Mouse (Mus musculus) spleen, adult 12 weeks (tissue): ENCODE measurements around the gene Gfi1.

Experiments used
- DNase-seq: peaks from one replicate; pipeline ENCODE4 v3.0.0; 2022; ENCODE audit warnings: low spot score

The Gfi1 gene

GRCm38 (mm10) chr5:107725435-107726261 is at the start of gene Gfi1:
Gene Gfi1 (minus strand): TSS chr5:107726036.
- DNase-seq: peak; percentile 29

DNA sequence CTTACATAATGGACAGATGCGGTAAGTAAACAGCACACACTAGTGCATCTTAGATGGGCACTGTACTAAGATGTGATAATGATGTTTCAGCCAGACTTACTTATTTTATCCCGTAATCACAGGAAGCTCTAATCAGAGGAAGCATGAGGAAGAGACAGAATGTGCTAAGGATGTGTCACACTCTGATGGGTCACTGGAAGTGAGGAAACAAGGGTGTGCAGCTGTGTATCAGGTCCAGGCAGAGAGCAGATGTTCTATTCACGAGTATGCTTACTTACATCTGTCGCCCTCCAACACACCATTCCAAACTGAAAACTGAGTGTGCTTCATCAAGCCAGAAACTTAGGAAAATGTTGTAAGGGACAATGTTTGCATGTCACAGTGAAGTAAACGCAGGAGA is 46.2 kb upstream of the Gfi1 start:
- DNase-seq: no peak

DNA sequence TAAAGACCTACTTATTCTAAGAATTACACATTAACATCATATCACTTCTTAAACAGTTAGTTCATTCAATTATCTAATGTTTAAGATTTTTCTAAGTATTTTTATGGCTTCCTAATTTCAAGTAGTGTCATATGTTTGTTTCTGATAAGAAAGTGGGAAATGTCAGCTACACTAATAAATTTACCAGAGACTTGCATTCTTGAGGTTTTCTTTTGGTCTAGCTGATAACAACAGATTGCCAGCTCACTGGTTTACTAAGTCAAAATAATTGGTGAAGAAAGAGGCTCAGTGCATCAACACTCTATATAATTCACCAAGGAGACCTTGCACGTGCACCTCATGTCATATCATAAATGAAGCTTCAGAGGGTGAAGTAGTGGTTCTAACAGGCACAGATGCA is 42.4 kb upstream of the Gfi1 start:
- no peak for DNase-seq

GRCm38 (mm10) chr5:107765946-107766345 is 40.1 kb upstream of the Gfi1 start:
- DNase-seq: no peak

- no peak for DNase-seq
These were observed 38.6 kb upstream of the Gfi1 start for GRCm38 (mm10) chr5:107764486-107764885.

GRCm38 (mm10) chr5:107763674-107764073 is 37.8 kb upstream of the Gfi1 start:
- no peak for DNase-seq

DNA sequence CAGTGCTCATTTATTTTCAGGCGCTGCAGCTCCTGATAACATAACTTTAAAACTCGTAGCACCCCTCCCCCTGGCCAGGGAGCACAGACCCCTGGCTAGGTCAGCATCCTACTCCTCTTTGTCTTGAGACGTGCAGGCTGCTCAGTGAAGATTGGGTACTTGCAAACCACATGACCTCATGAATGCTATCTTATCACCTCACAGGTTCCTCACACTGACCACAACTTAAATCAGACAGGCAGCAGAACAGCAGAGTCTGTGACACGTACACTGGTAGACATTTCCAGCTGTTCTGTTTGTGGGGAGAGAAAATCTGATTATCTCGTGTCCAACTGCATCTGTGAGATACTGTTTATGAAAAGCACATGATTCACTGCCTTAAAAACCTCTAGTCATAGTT is 33.3 kb upstream of the Gfi1 start:
- no peak for DNase-seq

DNA sequence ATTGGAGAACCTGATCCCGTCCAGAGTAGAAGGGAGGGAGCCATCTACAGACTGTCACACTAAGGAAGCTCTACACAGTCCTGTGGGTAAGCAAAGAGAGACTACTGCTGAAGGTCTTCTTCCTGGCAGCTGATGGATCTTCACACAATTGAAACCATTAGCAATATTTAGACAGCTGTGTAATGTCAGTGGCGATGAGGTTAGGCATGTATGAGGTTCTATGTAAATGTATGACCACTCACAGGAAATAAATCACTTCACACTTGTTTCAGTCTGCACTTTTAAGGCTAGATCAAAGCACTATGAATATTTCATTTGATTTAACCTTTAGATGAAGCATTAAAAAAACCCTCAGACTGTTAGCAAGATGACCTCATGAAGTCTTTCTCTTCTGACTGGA is 30.2 kb upstream of the Gfi1 start:
- no peak for DNase-seq

DNA sequence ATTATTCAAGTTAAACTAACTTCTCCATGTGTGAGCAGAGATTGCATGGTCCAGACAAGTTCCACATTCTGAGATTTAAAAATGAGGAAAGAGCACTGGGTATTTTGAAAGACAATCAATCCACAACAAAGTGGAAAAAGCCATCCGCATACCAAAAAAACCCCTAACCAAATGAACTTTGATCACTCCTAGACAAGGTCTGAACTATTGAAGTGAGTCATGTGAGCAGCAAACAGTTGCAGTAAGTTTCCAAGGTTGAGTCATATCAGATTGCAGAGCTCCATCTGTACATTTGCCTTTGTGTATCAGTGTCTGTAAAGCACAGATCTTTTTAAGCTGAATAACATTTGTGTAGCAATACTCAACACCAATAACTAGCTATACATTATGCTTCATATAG is 28.9 kb upstream of the Gfi1 start:
- DNase-seq: no peak

DNA sequence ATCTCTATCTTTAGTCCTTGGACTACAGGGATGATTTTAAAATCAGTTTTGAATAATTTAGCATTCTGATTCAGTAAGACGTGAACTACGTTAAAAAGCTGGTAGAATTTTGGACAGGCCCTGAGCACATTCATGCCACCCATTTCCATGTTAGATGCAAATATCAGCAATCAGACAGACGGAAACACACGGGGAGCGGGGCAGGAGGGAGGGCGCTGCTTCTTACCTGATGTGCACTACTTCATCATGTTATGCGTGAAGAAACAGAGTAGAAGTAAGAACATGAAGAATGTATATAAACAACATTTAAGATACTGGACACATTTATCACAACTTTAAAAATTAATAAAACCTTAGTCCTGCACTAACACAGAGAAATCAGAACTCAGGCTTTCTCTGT is 27.8 kb upstream of the Gfi1 start:
- DNase-seq: no peak

- no peak for DNase-seq
These were observed 23.5 kb upstream of the Gfi1 start for GRCm38 (mm10) chr5:107749229-107749916.

- no peak for DNase-seq
These were observed 13.2 kb upstream of the Gfi1 start for GRCm38 (mm10) chr5:107739023-107739422.

- DNase-seq: no peak
These were observed 12.5 kb upstream of the Gfi1 start for GRCm38 (mm10) chr5:107738296-107738695.

DNA sequence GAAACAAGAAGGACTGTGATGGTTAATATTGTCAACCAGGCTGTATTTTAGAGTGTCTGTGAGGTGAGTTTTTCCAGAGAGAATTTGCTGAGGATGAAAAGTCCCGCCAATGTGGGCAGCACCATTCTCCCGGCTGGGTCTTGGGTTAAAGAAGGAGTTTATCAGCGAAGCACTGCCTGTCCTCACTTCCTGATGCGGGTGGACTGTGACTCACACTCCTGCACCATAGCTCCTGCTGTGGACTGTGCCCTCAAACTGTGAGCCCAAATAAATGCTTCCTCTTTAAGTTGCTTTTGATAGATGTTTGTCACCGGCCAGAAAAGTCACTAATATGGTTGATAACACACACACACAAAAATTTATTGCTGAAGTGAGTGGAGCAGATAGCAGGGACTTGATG is 10.3 kb upstream of the Gfi1 start:
- DNase-seq: no peak

DNA sequence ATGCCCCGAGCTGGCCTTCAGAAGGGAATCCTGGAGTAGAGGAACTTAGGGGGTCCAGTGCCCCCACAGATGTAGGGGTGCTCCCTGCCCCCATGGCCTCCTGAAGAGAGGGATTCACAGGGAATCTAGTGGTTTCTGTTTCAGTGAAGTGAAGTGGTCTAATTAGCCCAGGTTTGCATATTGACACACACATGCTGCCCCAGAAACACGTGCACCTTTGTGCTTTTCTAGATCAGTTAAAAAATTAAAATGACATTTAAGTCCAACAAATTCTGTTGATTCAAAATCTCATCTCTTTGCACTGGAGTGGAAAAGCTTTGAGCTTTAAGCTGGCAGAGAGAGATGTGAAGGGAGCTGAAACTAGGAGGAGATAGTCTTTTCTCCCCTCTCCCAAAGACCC is 6.0 kb upstream of the Gfi1 start:
- no peak for DNase-seq

DNA sequence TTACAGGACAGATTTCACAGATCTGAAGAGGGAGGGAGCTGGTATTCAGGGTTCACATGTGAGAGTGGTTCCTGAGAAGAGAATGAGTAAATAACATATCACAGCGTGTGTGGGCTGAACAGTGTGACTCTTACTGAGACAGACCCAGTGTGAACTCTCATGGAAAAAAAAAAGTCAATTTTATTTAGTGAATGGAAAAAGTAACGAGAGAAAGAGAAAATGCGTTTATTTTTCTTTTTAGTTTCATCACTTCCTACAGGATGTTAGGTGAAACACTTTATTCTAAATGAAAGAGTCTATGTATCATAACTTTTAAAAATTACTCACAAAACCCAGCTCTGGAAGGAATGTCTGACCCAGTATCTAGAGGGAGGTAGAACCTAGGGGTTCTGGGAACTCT is 5.6 kb upstream of the Gfi1 start:
- no peak for DNase-seq

- DNase-seq: no peak
These were observed 1.2 kb upstream of the Gfi1 start for GRCm38 (mm10) chr5:107727007-107727402.

- DNase-seq: no peak
These were observed 608 bp upstream of the Gfi1 start for GRCm38 (mm10) chr5:107726281-107727006.

- no peak for DNase-seq
These were observed 988 bp downstream of the Gfi1 start for GRCm38 (mm10) chr5:107724661-107725434.

DNA sequence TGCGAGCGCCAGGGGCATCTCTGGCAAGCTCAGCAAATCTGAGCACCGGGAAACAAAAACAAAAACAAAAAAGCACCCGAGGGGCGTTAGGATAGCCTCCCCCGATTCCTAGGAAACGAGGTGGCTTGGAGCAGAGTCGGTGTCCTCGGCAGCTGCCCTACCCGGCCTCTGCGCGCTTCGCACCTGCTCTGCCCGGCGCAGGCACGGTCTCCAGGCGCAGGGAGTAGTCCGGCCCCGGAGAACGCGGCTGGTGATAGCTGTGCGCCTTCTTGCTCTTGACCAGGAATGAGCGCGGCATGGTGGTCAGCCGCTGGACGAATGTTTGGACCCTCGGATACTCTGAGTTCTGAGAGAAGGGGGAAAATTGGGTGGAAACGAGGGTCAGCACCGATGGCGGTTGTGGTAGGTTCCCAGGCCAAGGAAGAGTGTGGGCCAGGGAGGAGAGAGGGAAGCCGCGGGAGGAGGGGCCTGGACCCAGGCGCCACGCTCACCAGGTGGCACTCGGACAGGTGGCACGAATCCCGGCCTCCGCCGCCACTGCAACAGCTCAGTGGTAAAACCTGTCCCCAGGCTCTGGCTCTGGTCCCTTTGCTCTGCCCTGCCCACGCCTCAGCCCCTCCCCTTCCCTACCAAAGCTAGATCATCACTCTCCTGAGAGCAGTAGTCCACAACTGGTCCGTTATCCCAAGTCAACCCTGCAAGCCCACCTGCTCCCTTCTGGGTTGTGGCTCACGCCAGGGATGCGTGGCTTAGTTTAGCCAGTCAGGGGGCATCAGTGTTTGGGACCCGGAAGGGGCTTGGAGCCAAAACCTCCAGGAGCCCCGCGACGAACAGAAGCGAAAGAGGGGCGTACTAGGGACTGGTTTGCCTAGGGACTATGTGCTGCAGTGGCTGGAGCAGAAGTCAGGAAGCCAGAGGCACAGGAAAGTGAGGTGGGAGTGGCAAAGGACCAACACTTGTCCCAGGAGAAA is 2.0 kb downstream of the Gfi1 start:
- DNase-seq: no peak
